Mouse (Mus musculus) megakaryocyte, embryonic 14.5 days (primary cell): ENCODE measurements around the gene Arf1.

Experiments used
- FLI1 ChIP-seq: IDR thresholded peaks from 2 replicates; pipeline ENCODE4 v1.6.1; 2012; ENCODE audit warnings: low read length, inconsistent platforms, mixed read lengths
- GATA1 ChIP-seq: IDR thresholded peaks from 3 replicates; pipeline ENCODE4 v1.6.1; 2012; ENCODE audit warnings: mixed read lengths, low read length, inconsistent platforms, borderline replicate concordance

- TF ChIP-seq FLI1: no peak
- no peak for TF ChIP-seq GATA1
Measured at GRCm38 (mm10) chr11:59176475-59176874, 51.6 kb downstream of the Arf1 start.
